Comparison of ENCODE assay signal across 8 mouse cellular contexts in genomic region chr3:136833893-136834292, GRCm38 (mm10).
DNase-seq lines count a peak whose midpoint lies in the region; ATAC-seq lines count a peak whose summit lies in the region.

No protein-coding gene starts in this region.

- no peak overlapping the region for H3K27ac ChIP-seq in embryonic facial prominence, embryonic 13.5 days
- H3K27ac ChIP-seq in heart, embryonic 15.5 days: peak overlapping the region; percentile 35; the same call in 1 of the 2 replicates
- H3K27ac ChIP-seq in limb, embryonic 10.5 days: peak overlapping the region; percentile 44; the same call in 1 of the 2 replicates
- H3K27ac ChIP-seq in neural tube, embryonic 14.5 days (ENCODE audit: low read depth, low read length): 0 out of 2 replicates have a peak overlapping the region, but pooled peaks have one; percentile 0

- H3K4me3 ChIP-seq in embryonic facial prominence, embryonic 13.5 days: no peak overlapping the region
- H3K4me3 ChIP-seq in heart, embryonic 15.5 days: no peak overlapping the region
- peak overlapping the region; percentile 18 for H3K4me3 ChIP-seq in limb, embryonic 10.5 days
- no peak overlapping the region for H3K4me3 ChIP-seq in neural tube, embryonic 14.5 days (ENCODE audit: low read depth, low read length)

- H3K27me3 ChIP-seq in embryonic facial prominence, embryonic 13.5 days: no peaks in the 10 kb centered on the region
- H3K27me3 ChIP-seq in heart, embryonic 15.5 days: no peaks in the 10 kb centered on the region
- no peaks in the 10 kb centered on the region for H3K27me3 ChIP-seq in limb, embryonic 10.5 days (ENCODE audit: low read depth, poor library complexity, severe bottlenecking)
- no peaks in the 10 kb centered on the region for H3K27me3 ChIP-seq in neural tube, embryonic 14.5 days (ENCODE audit: control insufficient read depth, insufficient read depth, low read length)

- peak; percentile 12 for DNase-seq in MN1 (ENCODE audit: low spot score)
- peak; percentile 55 for DNase-seq in adrenal gland, postnatal 14 days
- peak; percentile 40 for DNase-seq in limb, embryonic 10.5 days (ENCODE audit: low spot score)
- DNase-seq in urinary bladder, postnatal 4 days (ENCODE audit: low spot score in 2 of 2): no peak
- no peak for DNase-seq in spleen, postnatal 36 days (ENCODE audit: low spot score in 2 of 2)

- H3K9me3 ChIP-seq in embryonic facial prominence, embryonic 13.5 days: no peaks in the 10 kb centered on the region
- no peaks in the 10 kb centered on the region for H3K9me3 ChIP-seq in heart, embryonic 15.5 days (replicated peaks)
- no peaks in the 10 kb centered on the region for H3K9me3 ChIP-seq in limb, embryonic 10.5 days (replicated peaks)
- H3K9me3 ChIP-seq in neural tube, embryonic 14.5 days (ENCODE audit: control insufficient read depth, low read length): no peaks in the 10 kb centered on the region

- peak overlapping the region; percentile 18 for H3K4me2 ChIP-seq in embryonic facial prominence, embryonic 13.5 days
- H3K4me2 ChIP-seq in heart, embryonic 15.5 days: peak overlapping the region; percentile 8; the same call in 1 of the 2 replicates
- peak overlapping the region; percentile 29; the same call in 1 of the 2 replicates for H3K4me2 ChIP-seq in neural tube, embryonic 14.5 days (ENCODE audit: low read depth, low read length)

- 8% methylated on average over 4 of the region's 5 CpGs for WGBS in embryonic facial prominence, embryonic 13.5 days
- 12% methylated on average over 5 of the region's 5 CpGs for WGBS in heart, embryonic 15.5 days
- WGBS in limb, embryonic 10.5 days: 3% methylated on average over 5 of the region's 5 CpGs
- WGBS in neural tube, embryonic 14.5 days: 3% methylated on average over 5 of the region's 5 CpGs

- peaks cover 48% of the 10 kb centered on the region for H3K4me1 ChIP-seq in embryonic facial prominence, embryonic 13.5 days
- H3K4me1 ChIP-seq in heart, embryonic 15.5 days (replicated peaks): peaks cover 28% of the 10 kb centered on the region
- peaks cover 53% of the 10 kb centered on the region for H3K4me1 ChIP-seq in limb, embryonic 10.5 days
- peaks cover 8% of the 10 kb centered on the region for H3K4me1 ChIP-seq in neural tube, embryonic 14.5 days (ENCODE audit: control insufficient read depth, insufficient read depth, low read length)

- H3K9ac ChIP-seq in embryonic facial prominence, embryonic 13.5 days: no peak overlapping the region
- no peak overlapping the region for H3K9ac ChIP-seq in heart, embryonic 15.5 days
- no peak overlapping the region for H3K9ac ChIP-seq in neural tube, embryonic 14.5 days (replicated peaks; ENCODE audit: low read depth, low read length)

- no peak for ATAC-seq in embryonic facial prominence, embryonic 13.5 days (ENCODE audit: insufficient number of reproducible peaks, insufficient read depth, low FRiP score, low TSS enrichment, low read depth)
- ATAC-seq in heart, embryonic 15.5 days (replicated peaks; ENCODE audit: insufficient number of reproducible peaks, insufficient read depth, low FRiP score, low read depth): peak; percentile 31; the same call in 1 of the 2 replicates
- ATAC-seq in neural tube, embryonic 14.5 days (ENCODE audit: low read depth): peak; percentile 29; the same call in 1 of the 2 replicates

- no peaks in the 10 kb centered on the region for H3K36me3 ChIP-seq in embryonic facial prominence, embryonic 13.5 days
- no peaks in the 10 kb centered on the region for H3K36me3 ChIP-seq in heart, embryonic 15.5 days
- no peaks in the 10 kb centered on the region for H3K36me3 ChIP-seq in limb, embryonic 10.5 days
- no peaks in the 10 kb centered on the region for H3K36me3 ChIP-seq in neural tube, embryonic 14.5 days (ENCODE audit: control insufficient read depth, insufficient read depth, low read length)

Comparison
In these comparisons a context has a peak if more than half of its experiments do, and no peak if none do; other contexts are left out.
1. DNase-seq: peak in MN1 (single experiment), adrenal gland, postnatal 14 days (single experiment) and limb, embryonic 10.5 days (single experiment); none in urinary bladder, postnatal 4 days (0 of 2) and spleen, postnatal 36 days (0 of 2).
2. Peak in every context shown above with its lines, with median percentiles within 50 percentile points of each other: H3K4me2 ChIP-seq.